Mouse (Mus musculus): Measurements from ENCODE around the gene Rnf167.

DNA sequence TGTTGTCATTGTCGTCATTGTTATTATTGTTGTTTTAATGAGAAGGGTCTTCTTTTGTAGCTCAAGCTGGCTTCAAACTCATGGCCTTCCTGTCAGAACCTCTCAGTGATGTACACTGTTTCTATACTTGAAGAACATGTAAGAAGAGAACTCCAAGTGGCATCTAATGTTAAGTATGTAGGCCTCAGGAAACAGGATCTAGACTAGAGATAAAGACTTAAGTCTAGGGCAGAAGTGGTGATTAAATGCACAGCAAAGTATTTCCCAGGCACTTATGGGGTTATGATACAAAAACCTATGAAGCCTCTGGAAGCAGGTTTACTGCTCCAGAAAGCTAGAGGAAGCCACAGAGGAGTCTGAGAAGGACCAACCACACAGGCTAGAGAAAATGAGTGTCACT, 8.7 kb upstream of the Rnf167 start:
- TF ChIP-seq CTCF (IDR thresholded peaks at IDR 0.05; ENCODE audit: borderline replicate concordance, insufficient read depth, low read depth, low read length), result no peak
- TF ChIP-seq POLR2A (IDR thresholded peaks at IDR 0.05; ENCODE audit: borderline replicate concordance, insufficient read depth, low read length), result no peak

All from cerebellum, adult 2 months (tissue).